Mouse (Mus musculus) G1E (cell line): ENCODE measurements at regions not wholly inside any gene's neighbourhood (a gene's known extent, or its start where the extent isn't known, plus 50 kb on each side); places are given as distances from the start of the nearest gene placed in this dataset.

Experiments
- CTCF ChIP-seq: IDR thresholded peaks from 2 replicates; pipeline ENCODE4 v1.5.1; 2012; ENCODE audit warnings: low read depth, low read length, inconsistent platforms, mixed read lengths
- GATA1 ChIP-seq: IDR thresholded peaks from 2 replicates; pipeline ENCODE4 v1.6.1; 2012; ENCODE audit warnings: borderline replicate concordance, low read length, inconsistent platforms, mixed read lengths

- TF ChIP-seq CTCF: no peak
- no peak for TF ChIP-seq GATA1
Observed at GRCm38 (mm10) chr4:9974631-9975030, 899.7 kb upstream of the 2610301B20Rik start.
